Mouse (Mus musculus): ENCODE data around the gene Tbc1d10a. TPM values are rescaled to one million over a fixed set of nuclear protein-coding genes. Genes with fewer than 3 reads are reported as not detected.

Gene Tbc1d10a
- 20.5 and 22.1 TPM in 2 replicates for polyA plus RNA-seq (2014; fragmentation: Nextera tagmentation; extraction: Ambion mirVana)

DNA sequence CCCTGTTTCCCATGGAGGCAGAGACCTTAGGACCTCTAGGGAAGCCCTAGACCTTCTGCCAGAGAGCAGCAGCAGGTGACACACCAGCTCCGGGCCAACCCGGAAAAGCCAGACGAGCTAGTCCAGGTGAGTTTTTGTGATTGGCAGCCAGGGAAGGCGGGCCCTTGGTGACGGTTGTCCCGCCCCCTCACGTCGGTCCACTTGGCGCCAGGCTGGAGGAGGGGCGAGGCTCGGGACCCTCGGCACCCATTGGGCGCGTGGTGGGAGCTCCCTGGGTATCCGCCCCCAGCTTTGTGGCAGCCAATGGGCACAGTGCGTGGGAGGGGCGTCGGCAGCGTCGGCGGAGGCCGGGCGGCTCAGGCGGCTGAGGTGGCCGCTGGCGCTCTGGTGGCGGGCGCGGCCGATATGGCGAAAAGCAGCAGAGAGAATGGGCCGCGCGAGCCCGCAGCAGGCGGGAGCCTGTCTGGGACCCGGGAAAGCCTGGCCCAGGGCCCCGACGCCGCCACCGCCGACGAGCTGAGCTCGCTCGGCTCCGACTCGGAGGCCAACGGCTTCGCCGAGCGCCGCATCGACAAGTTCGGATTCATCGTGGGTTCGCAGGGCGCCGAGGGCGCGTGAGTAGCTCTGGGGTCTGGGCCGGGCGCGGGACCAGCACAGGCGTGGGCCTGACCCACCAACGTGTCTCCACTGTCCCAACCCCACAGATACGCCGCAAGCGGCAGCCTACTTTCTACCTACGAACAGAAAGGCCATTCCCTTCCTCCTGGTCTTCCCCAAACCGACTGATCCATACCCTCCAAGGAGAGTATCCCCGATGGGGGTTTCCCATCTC, at the start of gene Tbc1d10a:
TSS of gene Tbc1d10a (plus strand) at position 304 of the 832 bp plus-strand sequence.
- H3K27me3 ChIP-seq (ENCODE audit: control insufficient read depth, insufficient read depth, low read length) = no peaks in the 10 kb centered on the region
- peak within 1 kb of the TSS; percentile 86 for H3K9ac ChIP-seq (ENCODE audit: low read length)
- H3K9me3 ChIP-seq (ENCODE audit: control insufficient read depth, low read length) = no peaks in the 10 kb centered on the region
- H3K27ac ChIP-seq (ENCODE audit: low read depth, low read length) = no peak within 1 kb of the TSS
- no peaks in the 10 kb centered on the region for H3K36me3 ChIP-seq (ENCODE audit: control insufficient read depth, insufficient read depth, low read length)
- ATAC-seq (ENCODE audit: insufficient read depth, low FRiP score, low TSS enrichment) (peak; percentile 100), DNase-seq (ENCODE audit: low spot score) (peak; percentile 98)
- H3K4me1 ChIP-seq (ENCODE audit: control insufficient read depth, insufficient read depth, low read length) = peaks cover 5% of the 10 kb centered on the region
- H3K4me3 ChIP-seq (ENCODE audit: low read depth, low read length) = peak within 1 kb of the TSS; percentile 83
- H3K4me2 ChIP-seq (ENCODE audit: low read depth) = peak within 1 kb of the TSS; percentile 90
- WGBS = under 1% methylated on average over 62 of the region's 71 CpGs

DNA sequence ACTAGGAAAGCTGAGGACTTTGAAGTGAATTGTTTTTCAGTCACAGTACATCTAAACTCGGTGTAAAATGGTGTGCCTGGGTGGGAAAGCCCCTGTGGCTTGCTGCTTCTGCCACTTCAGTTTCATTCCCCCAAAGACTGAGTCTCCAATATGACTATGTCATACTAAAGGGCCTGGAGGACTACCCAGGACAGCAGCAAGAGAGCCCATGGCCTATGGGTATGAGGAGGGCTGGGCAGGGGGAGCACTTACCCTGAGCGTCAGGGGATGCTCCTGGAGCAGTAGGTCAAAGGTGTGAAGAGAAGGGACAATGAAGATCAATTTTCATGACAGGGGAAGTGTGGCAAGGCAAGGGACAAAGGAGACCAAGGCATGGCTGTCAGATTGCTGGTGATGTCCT, 47.6 kb upstream of the Tbc1d10a start:
- H3K27me3 ChIP-seq (ENCODE audit: control insufficient read depth, insufficient read depth, low read length) = no peaks in the 10 kb centered on the region
- H3K4me2 ChIP-seq (ENCODE audit: low read depth) = no peak overlapping the region
- H3K9me3 ChIP-seq (ENCODE audit: control insufficient read depth, low read length) = no peaks in the 10 kb centered on the region
- H3K4me3 ChIP-seq (ENCODE audit: low read depth, low read length) = no peak overlapping the region
- DNase-seq (ENCODE audit: low spot score) = no peak
- peaks cover 10% of the 10 kb centered on the region for H3K36me3 ChIP-seq (ENCODE audit: control insufficient read depth, insufficient read depth, low read length)
- WGBS = 44% methylated on average over 2 of the region's 2 CpGs
- peaks cover 6% of the 10 kb centered on the region; the same call in 1 of the 2 replicates for H3K4me1 ChIP-seq (ENCODE audit: control insufficient read depth, insufficient read depth, low read length)
- H3K9ac ChIP-seq (ENCODE audit: low read length) = 0 out of 2 replicates have a peak overlapping the region, but pooled peaks have one; percentile 10
- ATAC-seq (ENCODE audit: insufficient read depth, low FRiP score, low TSS enrichment) = no peak
- H3K27ac ChIP-seq (ENCODE audit: low read depth, low read length) = no peak overlapping the region

DNA sequence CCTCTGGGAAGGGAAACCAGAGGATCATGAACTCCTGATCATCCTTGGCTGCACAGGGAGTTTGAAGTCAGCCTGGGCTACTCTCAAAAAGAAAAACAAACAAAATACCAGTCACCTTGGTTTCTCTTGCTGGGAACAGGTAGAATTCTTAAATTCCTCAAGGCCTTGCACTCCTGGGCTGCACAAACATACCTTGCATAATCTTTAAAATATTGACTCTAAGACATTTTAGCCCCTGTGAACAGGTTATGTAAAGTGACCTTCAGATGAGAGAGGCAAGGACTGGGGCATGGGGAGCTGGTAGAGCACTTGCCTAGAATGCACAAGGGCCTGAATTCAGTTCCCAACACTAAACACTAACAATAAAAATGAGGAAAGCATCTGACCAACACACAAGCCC, 45.1 kb upstream of the Tbc1d10a start:
- H3K4me3 ChIP-seq (ENCODE audit: low read depth, low read length) = no peak overlapping the region
- H3K27me3 ChIP-seq (ENCODE audit: control insufficient read depth, insufficient read depth, low read length) = no peaks in the 10 kb centered on the region
- peaks cover under 1% of the 10 kb centered on the region; the same call in 1 of the 2 replicates for H3K4me1 ChIP-seq (ENCODE audit: control insufficient read depth, insufficient read depth, low read length)
- peaks cover 11% of the 10 kb centered on the region for H3K36me3 ChIP-seq (ENCODE audit: control insufficient read depth, insufficient read depth, low read length)
- ATAC-seq (ENCODE audit: insufficient read depth, low FRiP score, low TSS enrichment) (no peak), DNase-seq (ENCODE audit: low spot score) (no peak)
- no peak overlapping the region for H3K9ac ChIP-seq (ENCODE audit: low read length)
- no peaks in the 10 kb centered on the region for H3K9me3 ChIP-seq (ENCODE audit: control insufficient read depth, low read length)
- no peak overlapping the region for H3K27ac ChIP-seq (ENCODE audit: low read depth, low read length)
- H3K4me2 ChIP-seq (ENCODE audit: low read depth) = no peak overlapping the region

DNA sequence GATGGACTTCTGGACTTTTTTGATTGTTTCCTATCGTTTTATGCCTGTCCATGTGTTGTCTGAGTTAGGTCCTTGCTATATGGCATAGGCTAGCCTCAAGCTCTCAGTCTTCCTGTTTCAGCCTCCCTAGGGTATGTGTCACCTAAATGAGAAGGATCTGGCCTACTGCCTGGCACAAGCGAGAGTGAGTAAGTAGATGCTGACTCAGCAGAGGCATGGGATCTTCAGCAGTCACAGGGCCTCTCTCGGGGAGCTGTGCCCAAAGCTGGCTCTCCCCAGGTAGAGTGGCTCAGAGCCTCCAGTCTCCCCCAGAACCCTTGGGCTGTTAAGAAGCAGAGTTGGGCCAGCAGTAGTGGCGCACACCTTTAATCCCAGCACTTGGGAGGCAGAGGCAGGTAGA, 44.2 kb upstream of the Tbc1d10a start:
- Histone ChIP-seq H3K27ac (ENCODE audit: low read depth, low read length) (no peak overlapping the region), H3K36me3 (ENCODE audit: control insufficient read depth, insufficient read depth, low read length) (peaks cover 11% of the 10 kb centered on the region), H3K4me3 (ENCODE audit: low read depth, low read length) (no peak overlapping the region), H3K9me3 (ENCODE audit: control insufficient read depth, low read length) (no peaks in the 10 kb centered on the region), H3K27me3 (ENCODE audit: control insufficient read depth, insufficient read depth, low read length) (no peaks in the 10 kb centered on the region), H3K4me1 (ENCODE audit: control insufficient read depth, insufficient read depth, low read length) (no peaks in the 10 kb centered on the region), H3K4me2 (ENCODE audit: low read depth) (no peak overlapping the region), H3K9ac (ENCODE audit: low read length) (no peak overlapping the region)
- DNase-seq (ENCODE audit: low spot score) = no peak
- no peak for ATAC-seq (ENCODE audit: insufficient read depth, low FRiP score, low TSS enrichment)
- 88% methylated on average over 4 of the region's 4 CpGs for WGBS

DNA sequence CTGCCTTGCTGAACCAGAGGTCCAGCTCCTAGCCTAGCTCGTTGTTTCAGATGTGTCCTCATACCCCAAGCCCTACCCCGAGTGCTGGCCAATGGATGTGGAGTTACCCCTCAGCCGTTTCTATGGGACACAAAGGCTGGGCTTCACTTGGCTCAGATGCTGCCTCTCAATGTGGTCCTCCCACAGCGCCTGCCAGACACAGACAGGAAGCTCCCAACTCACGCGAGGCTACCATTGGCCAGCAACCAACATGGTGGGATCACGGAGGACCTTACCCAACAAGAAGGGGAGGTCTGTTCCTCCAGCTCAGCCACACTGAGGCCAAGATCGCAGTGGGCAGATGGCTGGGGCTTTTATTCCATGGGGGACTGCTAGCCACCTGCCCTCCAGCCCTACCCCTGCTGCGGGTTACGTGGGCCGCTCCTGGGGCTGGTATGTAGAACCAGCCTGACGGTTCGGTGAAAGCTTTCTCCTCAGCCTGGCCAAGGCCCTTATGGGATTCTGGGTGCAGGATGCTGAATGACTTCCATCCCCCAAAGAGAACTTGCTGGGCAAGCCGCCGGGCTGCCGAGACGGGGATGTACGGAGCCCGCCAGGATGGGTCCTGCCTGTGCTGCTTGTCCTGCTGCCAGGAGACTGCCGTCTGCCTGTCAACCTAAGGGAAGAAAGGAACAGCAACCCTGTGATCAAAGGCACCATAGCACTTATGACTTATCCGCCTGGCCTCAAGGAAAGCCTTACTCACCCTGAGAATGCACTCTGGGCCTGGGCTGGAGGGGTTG, 43.1 kb upstream of the Tbc1d10a start:
- Histone ChIP-seq H3K4me3 (ENCODE audit: low read depth, low read length) (no peak overlapping the region), H3K9ac (ENCODE audit: low read length) (no peak overlapping the region), H3K27ac (ENCODE audit: low read depth, low read length) (no peak overlapping the region), H3K4me2 (ENCODE audit: low read depth) (no peak overlapping the region), H3K4me1 (ENCODE audit: control insufficient read depth, insufficient read depth, low read length) (no peaks in the 10 kb centered on the region), H3K27me3 (ENCODE audit: control insufficient read depth, insufficient read depth, low read length) (no peaks in the 10 kb centered on the region), H3K9me3 (ENCODE audit: control insufficient read depth, low read length) (no peaks in the 10 kb centered on the region), H3K36me3 (ENCODE audit: control insufficient read depth, insufficient read depth, low read length) (peaks cover 9% of the 10 kb centered on the region)
- no peak for DNase-seq (ENCODE audit: low spot score)
- ATAC-seq (ENCODE audit: insufficient read depth, low FRiP score, low TSS enrichment) = no peak
- 92% methylated on average over 21 of the region's 21 CpGs for WGBS

DNA sequence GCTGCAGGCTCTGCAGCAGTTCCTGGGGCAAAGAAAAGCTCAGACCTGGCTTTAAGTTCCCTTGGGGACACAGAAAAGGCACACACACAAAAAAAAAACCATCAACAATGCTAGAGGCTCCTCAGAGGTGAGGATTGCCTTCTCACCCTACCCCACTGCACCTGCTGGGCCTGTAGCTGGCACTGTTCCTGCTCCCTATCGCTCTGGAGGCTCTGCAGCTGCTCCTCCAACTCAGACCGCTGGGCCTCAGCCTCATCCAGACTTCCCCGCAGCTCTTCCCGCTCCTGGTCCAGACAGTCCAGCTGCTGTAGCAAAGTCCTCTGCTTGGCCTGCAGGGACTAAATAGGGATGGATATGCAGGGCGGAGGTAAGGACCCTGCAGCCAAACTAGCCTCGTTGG, 40.2 kb upstream of the Tbc1d10a start:
- Histone ChIP-seq H3K27ac (ENCODE audit: low read depth, low read length) (no peak overlapping the region), H3K9ac (ENCODE audit: low read length) (no peak overlapping the region), H3K4me1 (ENCODE audit: control insufficient read depth, insufficient read depth, low read length) (no peaks in the 10 kb centered on the region), H3K36me3 (ENCODE audit: control insufficient read depth, insufficient read depth, low read length) (peaks cover 9% of the 10 kb centered on the region), H3K4me3 (ENCODE audit: low read depth, low read length) (no peak overlapping the region), H3K4me2 (ENCODE audit: low read depth) (no peak overlapping the region), H3K27me3 (ENCODE audit: control insufficient read depth, insufficient read depth, low read length) (no peaks in the 10 kb centered on the region), H3K9me3 (ENCODE audit: control insufficient read depth, low read length) (no peaks in the 10 kb centered on the region)
- DNase-seq (ENCODE audit: low spot score) = no peak
- no peak for ATAC-seq (ENCODE audit: insufficient read depth, low FRiP score, low TSS enrichment)
- WGBS = 89% methylated on average over 6 of the region's 6 CpGs

DNA sequence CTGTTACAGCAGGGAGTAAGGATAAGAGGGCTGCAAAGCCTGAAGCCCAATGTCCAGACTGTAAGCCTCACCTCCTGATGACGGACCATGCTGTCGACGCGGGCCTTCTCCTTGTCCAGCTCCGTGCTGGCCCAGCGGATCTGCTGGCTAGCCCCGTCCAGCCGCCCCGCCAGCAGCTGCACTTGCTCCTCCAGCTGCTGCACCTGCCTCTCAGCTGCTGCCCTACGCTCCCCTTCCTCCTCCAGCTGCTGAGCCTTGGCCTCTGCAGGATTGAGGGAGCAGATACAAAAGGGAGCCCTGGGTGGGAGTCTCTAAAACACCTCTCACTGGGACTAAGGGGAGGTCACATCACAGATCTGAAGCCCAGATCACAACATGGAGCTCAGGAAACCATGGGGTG, 39.5 kb upstream of the Tbc1d10a start:
- DNase-seq (ENCODE audit: low spot score) (no peak), ATAC-seq (ENCODE audit: insufficient read depth, low FRiP score, low TSS enrichment) (no peak)
- no peak overlapping the region for H3K4me3 ChIP-seq (ENCODE audit: low read depth, low read length)
- H3K27me3 ChIP-seq (ENCODE audit: control insufficient read depth, insufficient read depth, low read length) = no peaks in the 10 kb centered on the region
- no peaks in the 10 kb centered on the region for H3K9me3 ChIP-seq (ENCODE audit: control insufficient read depth, low read length)
- no peak overlapping the region for H3K27ac ChIP-seq (ENCODE audit: low read depth, low read length)
- WGBS = 87% methylated on average over 10 of the region's 10 CpGs
- H3K4me2 ChIP-seq (ENCODE audit: low read depth) = no peak overlapping the region
- H3K9ac ChIP-seq (ENCODE audit: low read length) = no peak overlapping the region
- H3K36me3 ChIP-seq (ENCODE audit: control insufficient read depth, insufficient read depth, low read length) = peaks cover 9% of the 10 kb centered on the region
- H3K4me1 ChIP-seq (ENCODE audit: control insufficient read depth, insufficient read depth, low read length) = no peaks in the 10 kb centered on the region

DNA sequence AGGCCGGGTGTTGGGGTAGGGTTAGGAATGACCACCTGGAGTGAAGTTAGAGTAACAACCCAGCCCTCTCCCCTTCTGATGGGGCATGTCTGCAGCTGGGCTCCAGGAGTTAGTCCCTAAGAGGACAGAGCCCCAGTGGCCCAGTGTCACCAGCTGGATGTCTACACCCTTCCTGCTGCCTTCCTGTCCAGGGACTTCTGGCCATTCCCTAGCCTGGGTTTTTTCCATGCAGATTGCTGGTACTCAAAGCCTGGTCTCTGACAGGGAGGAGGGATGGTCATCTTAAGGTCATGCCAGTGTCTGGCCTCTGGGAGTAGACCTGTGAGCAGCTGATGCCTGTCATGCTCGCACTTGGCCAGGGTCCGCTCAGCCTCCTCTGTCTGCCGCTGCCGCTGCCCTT, 38.5 kb upstream of the Tbc1d10a start:
- WGBS = 85% methylated on average over 5 of the region's 5 CpGs
- Histone ChIP-seq H3K4me2 (ENCODE audit: low read depth) (no peak overlapping the region), H3K36me3 (ENCODE audit: control insufficient read depth, insufficient read depth, low read length) (peaks cover 3% of the 10 kb centered on the region; the same call in 1 of the 2 replicates), H3K9ac (ENCODE audit: low read length) (no peak overlapping the region), H3K27me3 (ENCODE audit: control insufficient read depth, insufficient read depth, low read length) (no peaks in the 10 kb centered on the region), H3K4me1 (ENCODE audit: control insufficient read depth, insufficient read depth, low read length) (no peaks in the 10 kb centered on the region), H3K9me3 (ENCODE audit: control insufficient read depth, low read length) (no peaks in the 10 kb centered on the region), H3K4me3 (ENCODE audit: low read depth, low read length) (no peak overlapping the region), H3K27ac (ENCODE audit: low read depth, low read length) (no peak overlapping the region)
- no peak for ATAC-seq (ENCODE audit: insufficient read depth, low FRiP score, low TSS enrichment)
- DNase-seq (ENCODE audit: low spot score) = no peak

All from neural tube, embryonic 11.5 days (tissue).